Mouse (Mus musculus): Measurements from ENCODE around the gene Eno3.
A peak's percentile ranks its signal among the peaks of the same experiment; 100 is the strongest.

Gene Eno3

DNA sequence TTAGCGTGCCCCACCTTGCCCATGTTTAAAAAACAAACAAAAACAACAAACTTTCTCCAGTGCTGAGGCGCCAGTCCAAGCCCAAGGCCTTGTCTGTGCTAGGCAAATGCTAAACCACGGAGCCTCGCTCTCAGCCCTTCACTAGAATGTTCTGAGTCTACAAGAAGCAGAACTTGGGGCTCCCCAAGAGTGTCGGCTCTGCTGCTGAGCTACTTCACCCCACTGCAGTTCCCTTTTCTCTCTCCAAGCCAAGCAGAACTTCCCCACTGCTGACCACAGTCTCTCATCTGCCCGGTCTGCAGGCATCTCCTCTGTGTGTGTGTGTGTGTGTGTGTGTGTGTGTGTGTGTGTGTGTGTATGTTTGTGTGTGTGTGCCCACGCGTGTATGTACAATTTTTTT lies 22.9 kb downstream of the Eno3 start:
- DNase-seq (ENCODE audit: extremely low read depth, low read depth), result peak; percentile 92

DNA sequence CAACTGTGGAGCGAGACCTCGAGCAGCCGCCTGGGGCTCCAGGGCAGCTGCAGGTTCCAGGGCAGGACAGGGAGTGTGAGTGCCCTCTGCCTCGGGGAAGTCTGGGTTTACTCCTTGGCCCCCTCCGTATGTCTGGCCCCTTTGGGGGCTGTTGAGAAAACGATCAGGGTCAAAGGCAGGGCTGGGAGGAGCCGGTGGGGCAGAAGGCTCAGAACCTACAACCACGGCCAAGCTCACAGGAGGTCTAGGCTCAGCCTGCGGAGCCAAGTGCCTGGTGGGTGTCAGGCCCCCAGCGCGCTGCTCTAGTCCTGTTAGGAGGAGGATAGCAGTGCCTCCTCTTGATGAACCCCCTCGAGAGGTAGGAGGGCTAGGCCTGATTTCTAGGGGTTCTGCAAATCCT lies 24.2 kb downstream of the Eno3 start:
- DNase-seq (ENCODE audit: extremely low read depth, low read depth), result no peak

DNA sequence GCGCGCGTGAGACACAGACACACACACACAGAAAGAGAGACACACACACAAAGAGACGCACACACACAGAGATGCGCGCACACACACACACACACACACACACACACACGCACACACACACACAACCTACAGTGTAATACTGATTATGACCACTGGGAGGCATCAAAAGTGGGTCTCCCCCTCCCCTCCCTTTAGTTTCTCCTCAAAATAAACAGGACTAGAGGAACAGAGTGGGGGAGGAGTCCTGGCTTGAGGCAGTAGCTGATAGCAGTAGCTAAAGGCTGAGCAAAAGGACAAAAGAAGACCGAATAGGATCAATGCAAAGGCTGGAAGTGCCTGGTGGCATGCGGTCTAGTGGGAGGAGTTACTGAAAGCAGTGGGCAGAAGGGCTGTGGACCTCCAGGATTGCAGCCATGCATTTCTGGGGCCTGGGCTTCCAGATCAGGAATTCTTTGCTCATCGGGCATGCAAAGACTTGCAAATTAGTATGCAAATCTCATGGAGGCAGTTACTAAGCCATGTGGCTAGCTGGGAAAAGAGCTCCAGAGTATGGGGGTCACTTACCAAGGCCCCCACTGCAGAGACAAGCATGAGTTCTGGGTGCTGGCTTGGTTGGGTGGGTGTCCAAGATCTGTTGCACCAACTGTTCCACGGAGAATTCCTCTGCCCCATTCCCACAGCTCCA lies 25.0 kb downstream of the Eno3 start:
- no peak for DNase-seq (ENCODE audit: extremely low read depth, low read depth)

DNA sequence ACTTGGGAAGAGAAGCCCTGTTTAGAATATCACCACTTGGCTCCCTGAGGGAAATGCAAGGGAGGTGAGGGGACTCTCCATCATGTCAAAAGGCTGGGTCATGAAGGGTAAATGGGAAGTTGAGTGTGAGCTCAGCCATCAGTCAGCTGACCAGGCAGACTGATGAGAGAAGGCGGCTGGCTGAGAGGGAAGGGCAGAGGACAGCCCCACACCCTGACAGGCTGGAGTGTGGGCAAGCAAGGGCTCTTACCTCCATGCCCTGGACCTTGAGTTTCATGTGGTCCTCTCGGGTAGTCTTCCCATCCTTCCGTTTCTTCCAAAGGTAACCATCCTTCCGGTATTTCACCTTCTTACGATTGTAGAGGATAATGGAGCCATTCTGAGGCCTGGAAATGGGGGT lies 26.6 kb downstream of the Eno3 start:
- DNase-seq (ENCODE audit: extremely low read depth, low read depth), result no peak

DNA sequence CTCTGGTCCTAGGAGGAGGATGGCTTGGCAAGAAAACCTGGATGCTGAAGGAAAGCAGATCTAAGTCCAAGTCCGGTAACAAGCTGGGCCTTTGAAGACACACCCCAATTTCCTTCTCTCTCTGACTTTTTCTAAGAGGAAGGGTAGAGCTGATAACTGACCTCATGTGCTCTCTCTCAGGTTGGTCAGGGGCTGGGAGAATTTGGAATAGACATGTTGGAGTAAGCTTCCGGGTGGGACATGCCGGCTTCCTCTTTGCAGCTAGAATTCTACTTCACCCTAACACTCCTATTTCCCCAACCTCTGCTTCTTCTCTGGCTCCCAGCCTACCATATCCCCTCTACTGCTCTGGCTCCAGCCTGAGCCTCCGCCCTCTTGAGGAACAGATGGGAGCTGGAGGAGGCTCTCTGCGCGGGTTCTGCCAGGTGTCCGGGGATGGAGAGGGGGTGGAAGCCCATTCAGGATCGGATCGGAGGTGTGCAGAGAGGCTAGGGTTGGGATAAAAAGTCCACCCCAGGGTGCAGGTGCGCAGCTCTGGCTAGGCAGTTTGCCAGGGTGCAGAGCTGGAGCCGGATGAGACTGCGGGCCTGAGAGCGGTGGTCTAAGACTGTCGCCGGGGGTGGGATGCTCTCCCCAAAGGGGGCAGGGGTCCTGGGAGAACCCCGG lies 30.0 kb downstream of the Eno3 start:
- peak; percentile 46 for DNase-seq (ENCODE audit: extremely low read depth, low read depth)

DNA sequence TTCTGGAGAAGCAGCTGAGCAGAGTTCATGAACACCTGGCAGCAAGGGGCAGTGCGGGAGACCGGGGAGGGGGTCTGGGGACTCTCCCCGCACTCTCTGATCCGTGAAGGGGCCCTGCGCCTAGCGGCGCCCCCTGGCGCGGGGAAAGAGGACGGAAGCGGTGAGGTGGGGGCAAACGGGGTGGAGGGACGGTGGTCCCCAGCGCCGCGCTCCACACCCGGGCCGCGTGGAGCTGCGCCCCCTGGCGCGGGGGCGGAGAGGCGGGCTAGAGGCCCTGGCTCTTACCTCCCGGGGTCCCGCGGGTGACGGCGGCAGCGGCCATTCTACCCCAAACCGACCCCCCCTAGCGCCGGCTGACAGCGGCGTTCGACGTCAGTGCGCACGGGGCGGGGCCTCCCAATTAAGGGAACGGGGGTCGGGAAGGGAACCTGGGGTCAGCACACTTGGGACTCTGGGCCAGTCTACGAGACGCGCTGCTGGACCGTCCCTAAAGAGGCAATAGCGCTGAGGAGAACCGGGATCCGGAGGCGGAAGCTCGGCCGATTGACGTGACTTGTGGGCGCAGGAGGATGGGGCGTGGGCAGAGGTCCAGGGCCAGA lies 30.7 kb downstream of the Eno3 start, which contains the start of gene Camta2:
Gene Camta2 (minus strand): TSS at position 505 of the 599 bp plus-strand sequence.
- no peak for DNase-seq (ENCODE audit: extremely low read depth, low read depth)

DNA sequence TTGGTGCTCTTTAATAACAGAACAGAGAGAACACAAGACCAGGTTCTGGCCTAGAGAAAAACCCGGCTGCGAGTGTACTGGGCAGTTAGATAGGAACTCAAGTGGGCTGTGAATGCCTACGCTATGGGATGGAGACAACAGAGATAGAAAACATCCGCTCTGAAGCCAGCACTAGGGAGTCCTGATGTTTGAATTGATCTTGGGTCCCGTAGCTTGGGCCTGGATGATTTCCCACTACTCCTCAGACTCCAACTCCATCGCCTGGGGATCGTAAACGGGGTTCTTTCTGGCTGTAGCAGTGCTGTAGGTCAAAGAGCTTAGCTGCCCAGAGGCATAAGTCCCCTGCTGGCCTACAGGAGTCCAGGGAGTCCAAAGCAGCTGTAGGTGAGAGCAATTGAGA lies 31.4 kb downstream of the Eno3 start:
- DNase-seq (ENCODE audit: extremely low read depth, low read depth), result no peak

DNA sequence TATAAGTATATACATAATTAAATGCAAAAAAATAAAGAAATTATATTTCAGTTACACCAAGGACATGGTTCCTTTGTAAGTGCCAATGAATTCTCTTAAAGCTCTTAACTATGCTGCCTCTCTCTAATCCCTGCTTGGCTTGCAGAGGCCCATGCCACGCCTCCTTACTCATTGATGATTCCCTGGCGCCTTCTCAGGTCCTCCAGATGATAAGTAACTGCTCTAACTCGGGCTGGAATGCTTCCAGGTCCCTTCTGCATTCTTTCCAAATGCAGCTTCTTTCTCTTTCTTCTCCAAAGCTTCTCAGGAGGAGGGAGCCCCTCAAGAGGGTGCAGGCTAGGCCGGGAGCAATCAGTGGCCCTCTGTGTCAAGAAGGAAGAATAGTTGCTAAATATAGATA lies 32.6 kb downstream of the Eno3 start:
- no peak for DNase-seq (ENCODE audit: extremely low read depth, low read depth)

DNA sequence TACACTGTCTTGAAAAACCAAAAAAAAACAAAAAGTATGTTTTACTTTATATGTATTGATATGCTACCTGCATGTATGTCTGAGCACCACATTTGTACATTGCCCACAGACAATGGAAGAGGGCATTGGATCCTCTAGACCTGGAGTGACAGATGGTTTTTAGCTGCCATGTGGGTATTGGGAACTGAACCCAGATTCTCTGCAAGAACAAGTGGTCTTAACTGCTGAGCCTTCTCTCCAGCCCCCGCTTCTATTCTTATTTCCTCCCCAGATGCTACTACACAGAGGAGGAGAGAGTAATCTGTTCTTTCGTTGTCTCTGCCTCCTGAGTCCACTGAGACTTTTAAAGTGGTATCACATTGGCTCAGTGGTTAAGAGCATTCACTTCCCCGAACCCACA lies 36.5 kb downstream of the Eno3 start:
- no peak for DNase-seq (ENCODE audit: extremely low read depth, low read depth)

DNA sequence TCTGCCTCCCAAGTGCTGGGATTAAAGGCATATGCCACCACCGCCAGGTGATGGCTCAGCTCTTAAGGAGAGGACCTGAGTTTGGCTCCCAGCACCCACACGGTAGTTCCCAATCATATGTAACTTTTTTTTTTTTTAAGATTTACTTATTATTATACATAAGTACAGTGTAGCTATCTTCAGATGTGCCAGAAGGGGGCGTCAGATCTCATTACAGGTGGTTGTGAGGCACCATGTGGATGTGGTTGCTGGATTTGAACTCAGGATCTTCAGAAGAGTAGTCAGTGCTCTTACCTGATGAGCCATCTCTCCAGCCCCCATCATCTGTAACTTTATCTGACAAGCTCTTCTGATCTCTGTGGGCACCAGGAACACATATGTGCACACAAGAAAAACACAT lies 40.4 kb downstream of the Eno3 start:
- no peak for DNase-seq (ENCODE audit: extremely low read depth, low read depth)

DNA sequence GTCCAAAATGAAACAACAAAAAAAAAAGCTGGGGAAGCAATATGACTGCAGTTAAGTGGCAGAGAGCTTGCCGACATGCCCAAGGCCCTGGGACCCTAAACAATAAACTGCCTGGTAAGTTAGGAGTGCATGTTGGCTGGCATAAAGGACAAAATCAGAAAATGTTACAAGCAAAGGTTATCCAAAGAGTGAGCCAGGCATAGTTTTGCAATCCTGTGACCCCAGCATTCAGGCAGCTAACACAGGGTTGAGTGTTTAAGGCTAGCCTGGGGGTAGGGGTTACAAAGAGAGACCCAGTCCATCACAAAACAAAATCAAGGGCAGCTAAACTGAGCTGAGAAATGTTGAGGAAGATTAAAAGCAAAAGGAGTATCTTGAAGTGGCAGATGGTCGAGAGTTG lies 42.0 kb downstream of the Eno3 start:
- no peak for DNase-seq (ENCODE audit: extremely low read depth, low read depth)

DNA sequence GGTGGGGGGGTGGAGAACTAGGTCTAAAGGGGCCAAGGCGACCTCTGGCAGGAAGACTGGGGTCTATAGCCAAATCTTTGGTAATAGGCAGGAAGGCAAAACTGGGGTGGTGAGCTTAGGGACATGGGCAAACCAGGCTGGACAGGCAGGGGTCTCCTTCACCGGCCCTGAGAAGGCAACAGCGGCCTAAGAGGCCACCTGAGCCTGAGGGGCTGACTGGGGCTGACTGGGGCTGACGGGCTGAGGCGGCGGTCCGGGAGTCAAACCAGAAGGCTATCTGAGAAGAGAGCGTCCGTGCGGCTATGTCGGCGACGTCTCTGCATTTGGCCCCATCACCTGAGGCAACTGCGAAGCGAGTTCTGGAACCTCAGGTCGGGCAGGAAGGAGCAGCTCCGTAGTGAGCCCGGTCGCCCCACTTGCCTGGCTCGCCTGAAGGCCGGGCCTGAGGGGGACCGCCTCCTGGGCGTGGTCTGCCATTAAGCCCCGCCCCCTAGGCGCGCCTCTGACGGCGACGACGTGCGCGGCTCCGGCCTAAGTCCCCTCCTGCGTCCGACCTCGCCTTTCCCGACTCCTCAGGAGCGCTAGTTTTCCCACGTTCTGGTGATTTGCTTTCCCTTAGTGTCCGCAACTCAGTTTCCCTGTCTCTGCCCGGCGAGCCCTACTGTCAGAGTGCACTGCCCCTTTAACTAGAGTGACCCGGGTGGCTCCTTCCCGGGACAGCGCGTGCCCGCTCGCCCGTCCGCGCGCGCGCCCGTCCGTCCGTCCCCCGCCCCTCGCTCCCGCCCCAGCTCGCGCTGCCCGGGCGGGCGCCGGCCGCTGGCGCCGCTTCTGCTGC lies 42.9 kb downstream of the Eno3 start, which contains the start of the genes Inca1 and Kif1c:
Gene Inca1 (minus strand): TSS at position 434 of the 835 bp plus-strand sequence.
Gene Kif1c (plus strand): TSS at position 827 of the 835 bp plus-strand sequence.
- peak; percentile 65 for DNase-seq (ENCODE audit: extremely low read depth, low read depth)

DNA sequence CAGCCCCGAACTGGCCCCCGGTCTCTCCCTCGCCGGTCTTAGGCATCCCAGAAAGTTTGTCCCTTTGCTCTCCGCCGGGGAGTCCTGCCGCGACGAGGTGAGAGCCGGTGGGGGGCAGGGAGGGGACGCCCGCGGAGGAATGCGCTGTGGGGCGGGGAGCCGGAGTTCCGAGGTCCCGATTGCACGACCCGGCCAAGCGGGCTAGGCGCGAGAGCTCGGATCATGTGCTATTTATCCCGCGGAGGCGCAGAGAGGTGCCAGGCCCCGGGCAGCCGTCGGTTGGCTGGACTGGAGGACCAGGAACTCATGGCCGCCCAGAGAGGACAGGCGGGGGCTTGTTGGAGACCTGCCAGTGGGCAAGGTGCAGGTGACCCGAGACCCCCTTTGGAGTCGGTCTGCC lies 43.6 kb downstream of the Eno3 start:
- no peak for DNase-seq (ENCODE audit: extremely low read depth, low read depth)

DNA sequence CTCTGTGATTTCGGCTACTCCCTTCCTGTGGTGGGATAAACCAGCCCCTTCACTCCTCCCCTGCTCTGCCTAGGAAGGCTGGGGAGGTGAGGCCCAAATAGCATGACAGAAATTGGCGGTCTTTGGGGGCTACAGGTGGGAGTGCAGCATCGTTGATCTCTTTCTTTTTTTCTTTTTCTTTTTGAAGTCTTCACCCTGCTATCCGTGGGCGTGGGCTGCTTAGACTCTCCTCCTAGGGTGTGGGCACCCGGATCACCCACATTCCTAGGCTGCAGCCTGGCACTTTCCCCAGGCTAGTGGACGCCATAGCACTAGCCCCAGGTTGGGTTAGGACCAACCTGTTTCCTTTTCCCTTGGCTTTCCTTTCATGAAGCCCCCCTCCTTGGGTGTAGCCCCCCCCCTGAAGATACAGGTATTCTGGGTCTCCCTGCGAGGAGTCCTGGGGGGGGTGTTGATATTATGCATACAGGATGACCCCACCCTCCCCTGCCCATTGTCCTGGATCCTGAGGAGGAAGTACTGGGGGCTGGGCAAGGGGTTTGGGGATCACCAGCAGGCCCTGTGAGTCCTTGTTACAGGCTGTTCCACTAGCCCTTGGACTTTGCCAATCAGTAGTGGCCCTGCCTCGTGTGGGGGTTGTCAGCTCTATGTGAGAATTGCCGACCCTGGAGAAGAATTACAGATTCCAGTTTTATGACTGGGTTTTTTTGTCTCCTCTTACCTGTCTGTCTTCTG lies 44.4 kb downstream of the Eno3 start:
- no peak for DNase-seq (ENCODE audit: extremely low read depth, low read depth)

DNA sequence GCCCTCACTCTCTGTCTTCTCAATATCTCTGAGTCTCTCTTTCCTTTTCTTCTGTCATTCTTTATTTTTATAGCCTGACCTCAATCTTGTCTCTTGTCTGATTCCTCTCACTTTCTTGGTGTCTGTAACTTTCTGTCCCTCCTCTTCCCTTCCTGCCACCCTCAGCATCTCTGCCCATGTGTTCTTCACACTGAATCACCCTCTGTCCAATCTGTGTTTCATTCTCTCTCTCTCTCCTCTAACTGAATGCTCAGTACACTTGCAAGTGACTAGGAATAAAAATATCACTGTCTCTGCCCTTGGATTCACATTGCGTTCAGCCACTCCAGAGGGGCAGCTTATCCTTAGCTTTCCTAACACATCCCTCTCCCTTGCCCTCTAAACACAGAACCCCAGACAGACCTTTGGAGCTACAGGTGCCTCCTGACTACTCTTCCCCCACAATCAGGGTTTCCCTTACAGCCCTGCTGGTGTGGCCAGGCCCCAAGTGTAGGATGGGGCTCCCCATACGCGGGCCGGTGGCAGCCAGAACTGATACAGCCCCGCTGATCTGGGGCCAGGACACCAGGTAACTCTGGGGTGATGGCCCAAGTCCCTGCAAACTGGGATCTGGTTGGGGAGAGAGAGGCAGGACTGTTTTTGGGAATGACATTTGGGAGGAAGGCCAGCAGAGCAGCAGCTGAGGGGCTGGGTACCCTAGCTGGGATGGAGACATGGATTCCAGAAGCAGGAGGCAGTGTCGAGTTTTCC lies 45.2 kb downstream of the Eno3 start:
- no peak for DNase-seq (ENCODE audit: extremely low read depth, low read depth)

DNA sequence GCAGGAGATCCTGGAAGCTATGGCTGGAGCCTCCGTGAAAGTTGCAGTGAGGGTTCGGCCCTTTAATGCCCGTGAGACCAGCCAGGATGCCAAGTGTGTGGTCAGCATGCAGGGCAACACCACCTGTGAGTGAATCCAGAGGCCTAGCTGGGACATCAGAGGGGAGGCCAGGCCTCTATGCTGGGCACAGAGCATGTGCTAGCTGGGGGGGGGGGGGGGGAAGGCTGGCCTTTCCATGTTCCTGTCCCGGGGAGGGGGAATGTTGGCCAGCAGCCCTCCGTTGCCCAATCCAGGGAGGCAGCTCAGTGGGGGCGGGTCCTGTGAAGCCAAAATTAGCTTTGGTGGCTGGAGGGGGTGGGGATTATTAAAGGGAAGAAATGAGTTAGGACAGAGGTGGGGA lies 45.8 kb downstream of the Eno3 start:
- DNase-seq (ENCODE audit: extremely low read depth, low read depth), result no peak

DNA sequence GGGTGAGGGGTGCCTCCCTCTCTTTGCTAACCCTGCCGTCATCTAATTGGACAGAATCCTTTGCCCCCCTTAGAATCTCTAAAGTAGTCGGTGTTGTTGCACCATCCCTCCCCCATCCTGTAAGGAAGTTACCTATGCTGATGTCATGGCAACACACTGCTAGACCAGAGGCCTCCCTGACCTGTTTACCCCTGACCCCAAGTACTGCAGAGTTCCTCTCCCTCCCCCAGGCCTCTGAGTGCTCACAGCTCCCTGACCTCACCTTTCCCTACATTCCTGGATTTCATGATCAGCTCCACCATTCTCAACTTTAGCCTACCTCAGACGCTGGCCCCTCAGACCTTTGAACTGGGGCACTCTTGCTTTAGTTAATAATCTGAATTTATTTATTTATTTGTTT lies 49.1 kb downstream of the Eno3 start:
- no peak for DNase-seq (ENCODE audit: extremely low read depth, low read depth)

DNA sequence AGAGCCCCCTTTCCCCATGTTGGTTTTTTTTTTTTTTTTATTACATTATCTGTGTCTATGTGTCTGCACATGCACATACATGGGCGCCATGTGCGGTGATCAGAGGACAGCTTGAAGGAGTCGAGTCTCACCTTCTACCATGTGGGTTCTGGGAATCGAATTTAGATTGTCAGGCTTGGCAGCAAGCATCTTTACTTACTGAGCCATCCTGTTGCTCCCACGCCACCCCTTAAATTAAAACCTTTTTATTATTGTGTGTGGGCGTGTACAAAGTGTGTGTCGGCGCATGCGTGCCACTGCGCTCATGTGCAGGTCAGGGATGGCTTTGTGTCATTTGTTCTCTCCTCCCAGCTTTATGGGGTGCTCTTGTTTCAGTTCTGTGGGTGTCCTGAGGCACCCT lies 54.0 kb downstream of the Eno3 start:
- DNase-seq (ENCODE audit: extremely low read depth, low read depth), result no peak

Measured in MEL-GATA-1-ER (cell line).